Mouse (Mus musculus): ENCODE results near the gene Zfp976. TPM values are rescaled to one million over a fixed set of nuclear protein-coding genes. Genes with fewer than 3 reads are reported as not detected.
"Not testable (repeated sequence)": the region's sequence is repeated elsewhere in the genome, so short reads cannot be mapped to it uniquely, and the experiment has no call there.

Gene Zfp976
- polyA plus RNA-seq, 1 experiment from 2014 or later = 1.9 TPM

GRCm38 (mm10) chr7:42591311-42591710, 51.1 kb downstream of the Zfp976 start:
- H3K27me3 ChIP-seq (replicated peaks; ENCODE audit: control insufficient read depth, insufficient read depth, low read length); ATAC-seq; H3K36me3 ChIP-seq (ENCODE audit: control insufficient read depth, insufficient read depth, low read length); H3K9me3 ChIP-seq (replicated peaks; ENCODE audit: control insufficient read depth, low read length); H3K9ac ChIP-seq (ENCODE audit: low read length); H3K4me1 ChIP-seq (ENCODE audit: control insufficient read depth, insufficient read depth, low read length); H3K4me3 ChIP-seq (ENCODE audit: low read depth, low read length); H3K27ac ChIP-seq (ENCODE audit: low read depth, low read length); DNase-seq (ENCODE audit: low spot score); H3K4me2 ChIP-seq (ENCODE audit: low read length): not testable (repeated sequence)

DNA sequence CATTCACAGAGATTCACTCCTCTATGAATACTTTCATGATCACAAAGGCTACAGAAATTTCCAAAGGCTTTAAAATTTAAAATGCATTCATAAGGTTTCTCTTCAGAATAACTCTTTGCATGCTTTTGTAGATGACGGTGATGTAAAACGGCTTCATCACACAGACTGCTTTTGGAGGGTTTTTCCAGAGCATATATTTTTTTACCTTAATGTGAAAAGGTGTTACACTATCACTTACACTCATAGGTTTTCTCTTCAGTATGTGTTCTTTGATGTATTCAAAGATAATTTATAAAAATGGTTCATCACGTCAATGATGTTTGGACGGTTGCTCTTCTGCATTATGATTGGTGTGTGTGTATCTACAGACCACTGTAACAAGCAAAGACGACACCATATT, 63.9 kb downstream of the Zfp976 start, which contains the start of gene Gm21028:
Gene Gm21028 (minus strand): TSS at position 101 of the 400 bp plus-strand sequence.
- Histone ChIP-seq H3K9ac (ENCODE audit: low read length) (no peak within 1 kb of the TSS), H3K4me2 (ENCODE audit: low read length) (no peak within 1 kb of the TSS), H3K27me3 (replicated peaks; ENCODE audit: control insufficient read depth, insufficient read depth, low read length) (no peaks in the 10 kb centered on the region), H3K4me1 (ENCODE audit: control insufficient read depth, insufficient read depth, low read length) (no peaks in the 10 kb centered on the region), H3K4me3 (ENCODE audit: low read depth, low read length) (no peak within 1 kb of the TSS), H3K27ac (ENCODE audit: low read depth, low read length) (no peak within 1 kb of the TSS), H3K9me3 (replicated peaks; ENCODE audit: control insufficient read depth, low read length) (peaks cover 26% of the 10 kb centered on the region; the same call in 1 of the 2 replicates), H3K36me3 (ENCODE audit: control insufficient read depth, insufficient read depth, low read length) (no peaks in the 10 kb centered on the region)
- DNase-seq (ENCODE audit: low spot score) = no peak
- WGBS = 92% methylated on average over 5 of the region's 5 CpGs
- ATAC-seq = no peak

Small RNAs within 50 kb of the gene (microRNA-seq; reads per million reads assigned to microRNA genes)
- not detected for gene Gm24938

Other genes starting within 250 kb of the Zfp976 start
- not detected in 2 replicates for gene 4933421I07Rik, start 194.5 kb downstream of the Zfp976 start, polyA plus RNA-seq (2014; fragmentation: Nextera tagmentation; extraction: Ambion mirVana)
- gene Zfp141, start 136.8 kb downstream of the Zfp976 start, polyA plus RNA-seq (2014; fragmentation: Nextera tagmentation; extraction: Ambion mirVana) = 11.4 and 14.9 TPM in 2 replicates
- not detected in 2 replicates for gene Gm21028, start 64.0 kb downstream of the Zfp976 start, polyA plus RNA-seq (2014; fragmentation: Nextera tagmentation; extraction: Ambion mirVana)
- 1.3 and 2.9 TPM in 2 replicates for gene Zfp977, start 50.0 kb downstream of the Zfp976 start, polyA plus RNA-seq (2014; fragmentation: Nextera tagmentation; extraction: Ambion mirVana)
- gene Zfp975, start 50.2 kb upstream of the Zfp976 start, polyA plus RNA-seq (2014; fragmentation: Nextera tagmentation; extraction: Ambion mirVana) = 4.6 and 6.5 TPM in 2 replicates
- not detected in 2 replicates for gene Gm17067, start 84.4 kb upstream of the Zfp976 start, polyA plus RNA-seq (2014; fragmentation: Nextera tagmentation; extraction: Ambion mirVana)
- gene Vmn2r62, start 150.9 kb upstream of the Zfp976 start, polyA plus RNA-seq (2014; fragmentation: Nextera tagmentation; extraction: Ambion mirVana) = not detected in 2 replicates
- gene Gm2381, start 224.6 kb upstream of the Zfp976 start, polyA plus RNA-seq (2014; fragmentation: Nextera tagmentation; extraction: Ambion mirVana) = not detected in 2 replicates